Mouse (Mus musculus): Measurements from ENCODE around the gene Golga2.

DNA sequence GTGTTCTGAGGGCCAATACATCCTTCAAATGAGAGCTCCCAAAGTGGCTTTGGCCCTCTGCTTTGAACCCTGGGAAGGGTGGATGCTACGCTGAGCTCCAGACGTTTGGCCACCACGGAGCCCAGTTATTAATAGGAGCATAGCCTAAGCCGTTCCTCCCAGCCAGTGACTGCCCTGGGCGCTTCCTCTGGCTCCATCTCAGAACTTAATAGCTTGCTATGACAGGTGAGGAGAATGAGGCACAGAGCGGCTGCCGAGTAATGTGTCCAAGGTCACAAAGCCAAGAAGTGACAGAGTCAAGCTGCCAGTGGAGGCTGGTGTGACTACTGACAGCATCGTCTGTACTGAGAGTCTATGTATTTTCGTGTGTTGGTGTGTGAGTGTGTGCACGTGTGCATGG lies 69.0 kb downstream of the Golga2 start:
- TF ChIP-seq CTCF (conservative IDR thresholded peaks at IDR 0.05 in 1 of 2, IDR thresholded peaks at IDR 0.05 in 1 of 2; ENCODE audit: low read depth in 2 of 2, low read length in 2 of 2) (no peak), MAFK (IDR thresholded peaks at IDR 0.05; ENCODE audit: insufficient replicate concordance, low read length) (no peak), UBTF (IDR thresholded peaks at IDR 0.05; ENCODE audit: low read depth, low read length) (no peak), JUND (conservative IDR thresholded peaks at IDR 0.05; ENCODE audit: low read depth, low read length) (no peak), ETS1 (conservative IDR thresholded peaks at IDR 0.05; ENCODE audit: low read depth, low read length) (no peak), ZKSCAN1 (IDR thresholded peaks at IDR 0.05; ENCODE audit: borderline replicate concordance, low read depth, low read length) (no peak), E2F4 (IDR thresholded peaks at IDR 0.05; ENCODE audit: insufficient replicate concordance, low read depth, low read length) (no peak), ZNF384 (IDR thresholded peaks at IDR 0.05; ENCODE audit: low read depth, low read length) (no peak)
